Mouse (Mus musculus): ENCODE measurements around the gene Prph. TPM values are rescaled to one million over a fixed set of nuclear protein-coding genes. Genes with fewer than 3 reads are reported as not detected.

Prph gene
- total RNA-seq, 2 experiments from 2014 or later = not detected

DNA sequence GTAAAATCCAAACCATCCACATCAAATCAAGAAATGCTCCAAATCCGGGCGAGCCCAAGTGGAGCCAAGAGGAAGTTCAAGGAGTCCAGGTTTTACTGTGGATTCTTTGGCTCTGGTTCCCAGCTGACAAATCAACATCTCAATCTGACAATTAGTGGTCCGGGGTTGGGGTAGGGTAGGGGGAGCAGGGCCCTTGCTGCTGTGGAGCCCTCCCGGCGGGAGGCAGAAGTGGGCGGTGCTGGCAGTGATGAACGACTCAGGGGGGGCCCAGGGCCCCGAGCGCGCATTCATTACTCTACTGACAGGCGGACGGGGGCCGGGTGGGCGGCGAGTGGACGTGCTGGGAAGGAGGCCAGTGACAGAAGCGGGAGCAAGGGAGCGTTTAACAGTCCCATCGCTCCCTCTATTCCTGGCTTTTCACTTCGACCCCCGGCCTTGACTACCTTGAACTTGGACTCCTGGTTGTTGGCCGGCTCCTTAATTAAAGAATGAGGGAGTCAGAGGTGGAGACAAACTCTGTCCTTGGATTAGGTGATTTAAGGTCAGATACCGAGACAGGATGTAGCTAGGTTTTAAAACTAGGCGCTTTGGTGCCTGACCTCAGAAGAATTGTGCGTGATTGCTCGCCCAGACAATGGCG, 39.8 kb downstream of the Prph start:
- ATAC-seq (replicated peaks; ENCODE audit: low FRiP score, poor library complexity, severe bottlenecking) = no peak

GRCm38 (mm10) chr15:99095356-99095755, 40.4 kb downstream of the Prph start:
- ATAC-seq (replicated peaks; ENCODE audit: low FRiP score, poor library complexity, severe bottlenecking) = no peak

DNA sequence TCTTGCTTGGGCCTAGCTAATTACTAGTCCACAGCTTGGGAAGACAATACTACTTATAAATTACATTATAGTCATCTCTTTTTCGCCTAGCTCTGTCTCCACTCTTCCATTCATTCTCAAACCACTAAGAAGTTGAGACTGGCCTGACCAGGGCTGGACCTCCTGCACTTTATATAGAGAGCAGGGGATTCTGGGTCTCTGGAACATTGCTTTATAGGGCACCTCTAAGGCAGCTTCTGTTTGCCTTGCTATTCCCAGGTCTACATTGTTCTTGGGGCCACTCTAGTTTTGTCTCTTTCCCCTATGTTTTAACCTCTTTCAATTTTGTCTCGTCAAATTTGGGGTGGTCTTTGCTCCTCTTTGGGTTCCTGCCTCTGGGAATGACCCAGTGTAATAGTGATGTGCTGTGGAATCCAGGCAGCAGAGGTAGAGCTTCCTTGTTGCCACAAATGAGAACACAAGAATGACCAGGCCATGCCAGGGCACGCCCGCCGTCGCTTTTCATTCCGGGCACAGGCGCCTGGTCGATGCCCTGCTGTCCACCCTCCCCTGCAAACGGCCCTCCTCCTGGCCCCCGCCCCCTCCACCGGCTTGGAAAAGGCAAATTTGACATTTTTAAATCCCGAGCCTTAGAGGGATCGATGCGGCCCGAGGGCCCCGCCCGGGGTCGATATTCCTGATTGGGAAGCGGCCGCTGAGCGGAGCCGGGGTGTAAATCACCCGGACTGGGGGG, 41.3 kb downstream of the Prph start:
- ATAC-seq (replicated peaks; ENCODE audit: low FRiP score, poor library complexity, severe bottlenecking) = no peak

DNA sequence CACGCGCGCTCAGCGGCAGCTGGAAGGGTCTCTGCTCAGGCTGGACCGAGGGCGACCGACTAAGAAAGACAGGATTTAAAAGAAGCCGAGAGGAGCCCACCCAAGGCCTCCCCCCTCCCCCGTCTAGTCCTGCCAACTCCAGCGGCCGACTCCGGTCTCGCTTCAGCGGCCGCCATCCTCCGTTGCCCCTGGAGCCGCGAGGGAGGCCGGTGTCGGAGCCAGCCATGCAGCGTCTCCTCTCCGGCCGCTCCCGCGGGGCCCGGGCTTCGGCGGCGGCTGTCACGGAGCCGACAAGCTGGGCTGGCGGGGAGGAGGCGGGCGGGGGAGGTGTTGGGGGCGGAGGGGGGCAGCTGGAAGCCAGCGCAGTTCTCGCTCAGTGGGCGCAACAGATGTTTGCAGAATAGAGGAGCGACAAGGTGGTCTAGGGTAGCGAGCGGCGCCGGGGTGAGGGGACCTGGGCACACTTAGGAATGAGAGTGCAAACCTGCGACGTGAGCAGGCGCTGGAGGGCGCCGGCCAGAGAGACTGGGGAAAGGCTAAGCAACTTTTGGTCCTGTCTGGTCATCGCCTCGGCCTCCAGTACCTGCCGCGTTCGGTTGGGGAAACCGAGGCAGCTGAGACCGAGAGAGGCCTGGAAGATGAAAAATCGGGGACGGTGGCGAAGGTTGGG, 42.0 kb downstream of the Prph start:
- no peak for ATAC-seq (replicated peaks; ENCODE audit: low FRiP score, poor library complexity, severe bottlenecking)

- no peak for ATAC-seq (replicated peaks; ENCODE audit: low FRiP score, poor library complexity, severe bottlenecking)
These were observed 43.0 kb downstream of the Prph start for GRCm38 (mm10) chr15:99097840-99098492.

GRCm38 (mm10) chr15:99098493-99098861, 43.5 kb downstream of the Prph start:
- no peak for ATAC-seq (replicated peaks; ENCODE audit: low FRiP score, poor library complexity, severe bottlenecking)

DNA sequence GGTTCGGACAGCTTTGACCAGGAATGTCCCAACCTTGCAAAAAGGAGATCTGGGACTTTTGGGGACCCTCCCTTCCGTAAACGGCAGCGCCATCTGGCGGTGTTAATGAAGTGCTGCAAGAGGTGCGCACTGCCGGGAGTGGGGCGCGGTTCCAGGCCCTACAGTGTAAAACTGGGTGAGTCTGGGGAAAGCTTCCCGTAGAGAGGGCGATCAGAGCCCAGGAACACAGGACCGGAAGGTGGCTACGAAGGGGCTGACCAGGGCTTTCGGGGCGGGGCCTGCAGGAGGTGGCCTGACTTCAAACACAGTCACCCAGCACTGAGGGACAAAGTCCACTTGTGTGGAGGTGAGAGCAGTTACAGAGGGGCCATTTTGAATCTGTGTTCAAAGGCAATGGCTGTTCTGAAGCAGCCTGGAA, 44.2 kb downstream of the Prph start:
- ATAC-seq (replicated peaks; ENCODE audit: low FRiP score, poor library complexity, severe bottlenecking) = peak; percentile 45; the same call in 1 of the 2 replicates

- ATAC-seq (replicated peaks; ENCODE audit: low FRiP score, poor library complexity, severe bottlenecking) = no peak
These were observed 45.0 kb downstream of the Prph start for GRCm38 (mm10) chr15:99099984-99100383.

- no peak for ATAC-seq (replicated peaks; ENCODE audit: low FRiP score, poor library complexity, severe bottlenecking)
These were observed 50.3 kb downstream of the Prph start for GRCm38 (mm10) chr15:99105238-99105637.

DNA sequence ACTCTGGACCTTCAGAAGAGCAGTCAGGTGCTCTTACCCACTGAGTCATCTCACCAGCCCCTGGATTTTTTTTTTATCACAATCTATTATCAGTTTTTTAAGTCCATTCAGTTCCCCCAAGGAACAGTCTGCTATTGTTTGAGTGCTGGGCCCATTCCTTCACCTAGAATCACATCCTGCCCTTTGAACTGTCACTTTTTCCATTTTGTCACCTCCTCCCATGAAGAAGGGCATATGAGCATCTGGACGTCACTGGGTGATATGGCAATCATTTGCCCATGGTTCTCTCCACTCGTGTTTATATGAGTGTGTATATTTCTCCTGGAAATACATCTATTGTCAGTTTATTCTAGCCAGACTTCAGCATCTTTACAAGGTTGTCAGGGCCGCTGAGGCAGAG, 52.9 kb downstream of the Prph start:
- no peak for ATAC-seq (replicated peaks; ENCODE audit: low FRiP score, poor library complexity, severe bottlenecking)

Other genes starting within 250 kb of the Prph start
- not detected in 2 replicates for gene Ddn, start 245.7 kb upstream of the Prph start, total RNA-seq (2015; ENCODE audit: low replicate concordance)
- not detected in 2 replicates for gene Ddn, start 245.7 kb upstream of the Prph start, total RNA-seq (2017; ENCODE audit: low replicate concordance)
- 20.2 and 21.5 TPM in 2 replicates for gene Prkag1, start 223.7 kb upstream of the Prph start, total RNA-seq (2015; ENCODE audit: low replicate concordance)
- 35.1 and 37.9 TPM in 2 replicates for gene Prkag1, start 223.7 kb upstream of the Prph start, total RNA-seq (2017; ENCODE audit: low replicate concordance)
- 23.0 and 28.1 TPM in 2 replicates for gene Kmt2d, start 184.0 kb upstream of the Prph start, total RNA-seq (2015; ENCODE audit: low replicate concordance)
- gene Kmt2d, start 184.0 kb upstream of the Prph start, total RNA-seq (2017; ENCODE audit: low replicate concordance) = 27.9 and 31.8 TPM in 2 replicates
- 2.1 TPM in 1 of 2 replicates, not detected in the other for gene Rhebl1, start 160.6 kb upstream of the Prph start, total RNA-seq (2015; ENCODE audit: low replicate concordance)
- 0.98 and 1.8 TPM in 2 replicates for gene Rhebl1, start 160.6 kb upstream of the Prph start, total RNA-seq (2017; ENCODE audit: low replicate concordance)
- not detected in 2 replicates for gene Dhh, start 156.6 kb upstream of the Prph start, total RNA-seq (2015; ENCODE audit: low replicate concordance)
- gene Dhh, start 156.6 kb upstream of the Prph start, total RNA-seq (2017; ENCODE audit: low replicate concordance) = not detected in 2 replicates
- 2.3 and 3.3 TPM in 2 replicates for gene Lmbr1l, start 136.9 kb upstream of the Prph start, total RNA-seq (2015; ENCODE audit: low replicate concordance)
- 10.6 and 12.8 TPM in 2 replicates for gene Lmbr1l, start 136.9 kb upstream of the Prph start, total RNA-seq (2017; ENCODE audit: low replicate concordance)
- 804 and 902 TPM in 2 replicates for gene Tuba1b, start 120.6 kb upstream of the Prph start, total RNA-seq (2015; ENCODE audit: low replicate concordance)
- 180 and 247 TPM in 2 replicates for gene Tuba1b, start 120.6 kb upstream of the Prph start, total RNA-seq (2017; ENCODE audit: low replicate concordance)
- gene Gm49450, start 101.6 kb upstream of the Prph start, total RNA-seq (2015; ENCODE audit: low replicate concordance) = not detected in 2 replicates
- gene Gm49450, start 101.6 kb upstream of the Prph start, total RNA-seq (2017; ENCODE audit: low replicate concordance) = 4.7 TPM in 1 of 2 replicates, not detected in the other
- 15.3 and 19.6 TPM in 2 replicates for gene Tuba1a, start 101.5 kb upstream of the Prph start, total RNA-seq (2015; ENCODE audit: low replicate concordance)
- gene Tuba1a, start 101.5 kb upstream of the Prph start, total RNA-seq (2017; ENCODE audit: low replicate concordance) = 4.3 and 5.9 TPM in 2 replicates
- 73.8 and 96.1 TPM in 2 replicates for gene Tuba1c, start 25.3 kb upstream of the Prph start, total RNA-seq (2015; ENCODE audit: low replicate concordance)
- 36.4 and 46.4 TPM in 2 replicates for gene Tuba1c, start 25.3 kb upstream of the Prph start, total RNA-seq (2017; ENCODE audit: low replicate concordance)
- gene Troap, start 19.4 kb downstream of the Prph start, total RNA-seq (2015; ENCODE audit: low replicate concordance) = 11.9 and 21.7 TPM in 2 replicates
- gene Troap, start 19.4 kb downstream of the Prph start, total RNA-seq (2017; ENCODE audit: low replicate concordance) = 20.4 and 28.1 TPM in 2 replicates
- not detected in 2 replicates for gene C1ql4, start 32.6 kb downstream of the Prph start, total RNA-seq (2015; ENCODE audit: low replicate concordance)
- not detected in 2 replicates for gene C1ql4, start 32.6 kb downstream of the Prph start, total RNA-seq (2017; ENCODE audit: low replicate concordance)
- gene Dnajc22, start 38.0 kb downstream of the Prph start, total RNA-seq (2015; ENCODE audit: low replicate concordance) = not detected in 2 replicates
- not detected in 2 replicates for gene Dnajc22, start 38.0 kb downstream of the Prph start, total RNA-seq (2017; ENCODE audit: low replicate concordance)
- not detected in 2 replicates for gene Spats2, start 70.7 kb downstream of the Prph start, total RNA-seq (2015; ENCODE audit: low replicate concordance)
- gene Spats2, start 70.7 kb downstream of the Prph start, total RNA-seq (2017; ENCODE audit: low replicate concordance) = 2.6 TPM in 1 of 2 replicates, not detected in the other
- not detected in 2 replicates for gene Kcnh3, start 169.7 kb downstream of the Prph start, total RNA-seq (2015; ENCODE audit: low replicate concordance)
- not detected in 2 replicates for gene Kcnh3, start 169.7 kb downstream of the Prph start, total RNA-seq (2017; ENCODE audit: low replicate concordance)
- gene Mcrs1, start 196.8 kb downstream of the Prph start, total RNA-seq (2015; ENCODE audit: low replicate concordance) = 13.8 and 14.2 TPM in 2 replicates
- gene Mcrs1, start 196.8 kb downstream of the Prph start, total RNA-seq (2017; ENCODE audit: low replicate concordance) = 12.5 and 20.0 TPM in 2 replicates
- gene Prpf40b, start 239.9 kb downstream of the Prph start, total RNA-seq (2015; ENCODE audit: low replicate concordance) = 2.3 TPM in 1 of 2 replicates, not detected in the other
- 1.4 and 2.0 TPM in 2 replicates for gene Prpf40b, start 239.9 kb downstream of the Prph start, total RNA-seq (2017; ENCODE audit: low replicate concordance)
- 0.63 TPM in 1 of 2 replicates, not detected in the other for gene Fam186b, start 240.7 kb downstream of the Prph start, total RNA-seq (2015; ENCODE audit: low replicate concordance)
- not detected in 2 replicates for gene Fam186b, start 240.7 kb downstream of the Prph start, total RNA-seq (2017; ENCODE audit: low replicate concordance)